Mouse (Mus musculus): ENCODE measurements around the gene Degs2.

Degs2 gene

DNA sequence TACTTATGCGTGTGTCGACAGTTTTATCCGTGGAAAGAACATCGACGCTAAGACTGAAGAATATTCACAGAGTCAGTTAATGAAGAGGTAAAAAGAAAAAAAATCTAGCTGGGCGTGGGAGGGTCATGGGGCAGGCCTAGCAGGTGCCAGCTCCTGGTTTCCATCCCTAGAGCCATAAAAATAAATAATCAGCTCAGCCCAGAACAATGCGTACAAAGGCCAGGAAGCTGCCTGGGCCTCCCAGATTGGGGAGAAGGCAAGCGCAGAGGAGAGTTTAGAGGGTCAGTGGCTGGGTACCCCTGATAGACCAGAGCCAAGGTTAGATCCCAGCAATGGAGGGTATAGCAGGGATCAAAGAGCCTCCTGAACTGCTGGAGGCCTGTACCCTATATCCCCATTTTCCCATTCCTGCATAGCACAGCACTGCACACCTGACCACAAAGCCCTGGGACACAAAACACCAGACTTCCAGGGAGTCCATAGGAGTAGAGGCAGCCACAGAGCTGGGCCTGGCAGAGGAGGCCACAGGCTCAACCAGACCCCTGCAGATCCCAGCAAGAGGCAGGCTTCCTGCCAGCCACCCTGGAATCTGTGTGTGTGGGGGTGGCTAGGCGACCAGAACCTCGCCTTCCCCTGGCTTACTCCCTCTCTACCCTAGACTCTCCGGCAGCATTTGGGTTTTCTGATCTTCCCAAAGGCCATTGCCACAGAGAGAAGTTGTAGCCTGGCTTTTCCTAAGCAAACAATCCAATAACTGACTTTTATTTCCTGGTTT is 3.2 kb downstream of the Degs2 start:
- DNase-seq: no peak

GRCm38 (mm10) chr12:108694223-108694622 is 7.9 kb downstream of the Degs2 start:
- DNase-seq: peak in 1 of 2 experiments; percentile 6

GRCm38 (mm10) chr12:108693592-108693991 is 8.5 kb downstream of the Degs2 start:
- peak in 1 of 2 experiments; percentile 11 for DNase-seq

DNA sequence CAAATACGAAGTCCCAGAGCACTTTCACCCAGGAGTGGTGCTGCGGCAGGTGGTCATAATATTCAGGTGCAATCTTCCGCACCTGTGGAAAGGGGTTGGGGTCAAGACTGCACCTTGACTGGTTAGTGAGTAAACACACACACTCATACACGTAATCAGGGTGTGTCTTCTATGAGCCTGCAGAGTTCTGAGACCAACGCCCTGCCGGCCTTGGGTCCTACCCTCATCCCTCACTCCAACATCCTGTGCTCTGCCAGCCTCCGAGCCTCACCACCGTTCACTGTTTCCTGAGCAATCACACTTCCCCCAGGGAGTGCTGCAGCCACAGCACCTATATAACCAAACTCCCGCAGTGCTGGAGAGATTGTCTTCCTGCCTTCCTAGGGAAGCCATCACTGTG is 11.6 kb downstream of the Degs2 start:
- peak in 1 of 2 experiments; percentile 4 for DNase-seq

DNA sequence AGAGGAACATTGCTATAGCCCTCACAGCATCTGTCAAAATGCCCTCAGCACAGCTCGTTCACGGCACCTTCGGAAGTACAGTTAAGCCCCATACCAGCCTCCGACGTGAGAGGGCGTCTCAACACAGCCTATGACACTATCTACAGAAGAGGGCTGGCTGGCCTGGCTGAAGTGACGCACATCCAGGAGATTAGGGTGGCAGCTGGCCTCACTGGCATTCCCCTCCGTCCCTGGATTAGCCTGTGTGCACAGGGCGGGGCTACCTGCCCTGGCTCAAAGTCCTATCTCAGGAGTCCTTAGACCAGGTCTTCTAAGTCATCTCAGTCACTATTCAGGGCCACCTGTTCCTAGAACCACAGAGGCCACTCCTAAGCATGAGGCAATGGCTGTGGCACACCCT is 12.9 kb downstream of the Degs2 start:
- DNase-seq: no peak

DNA sequence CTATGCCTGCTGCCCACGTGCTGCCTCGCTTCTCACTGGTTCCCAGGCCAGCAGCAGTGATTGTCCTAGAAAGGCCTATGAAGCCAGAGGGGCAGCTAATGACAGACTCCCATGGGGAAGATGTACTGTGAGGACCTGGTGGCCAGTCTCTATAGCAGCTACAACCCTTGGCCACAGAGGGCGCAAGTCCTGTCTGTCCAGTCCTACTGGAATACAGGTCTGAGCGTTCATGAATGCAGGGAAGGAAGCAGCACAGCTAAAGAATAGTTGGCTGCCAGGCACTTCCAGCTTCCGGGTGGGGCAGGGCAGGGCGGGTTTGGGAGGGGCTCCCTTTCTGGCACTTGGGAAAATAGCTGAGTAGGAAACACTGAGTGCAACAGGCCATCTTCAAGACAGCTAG is 15.2 kb downstream of the Degs2 start:
- DNase-seq: no peak

DNA sequence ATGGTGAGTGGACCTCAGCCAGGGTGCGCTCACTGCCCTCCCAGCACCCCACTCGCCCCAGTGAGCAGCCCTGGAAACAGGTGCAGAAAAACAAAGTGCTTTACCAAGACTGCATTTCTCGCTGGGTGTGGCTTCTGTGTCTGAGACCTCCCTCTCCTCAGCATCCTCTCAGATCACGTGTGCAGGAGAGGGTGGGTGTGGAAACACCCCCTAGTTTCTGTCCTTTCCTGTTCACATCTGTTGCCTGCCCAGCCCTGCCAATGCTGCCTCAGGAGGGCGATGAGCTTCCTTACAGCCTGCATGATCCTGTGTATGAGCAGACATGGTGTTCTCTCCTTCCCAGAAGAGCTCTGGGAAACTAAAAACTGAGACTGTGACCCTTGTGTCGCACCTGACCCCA is 15.7 kb downstream of the Degs2 start:
- no peak for DNase-seq

DNA sequence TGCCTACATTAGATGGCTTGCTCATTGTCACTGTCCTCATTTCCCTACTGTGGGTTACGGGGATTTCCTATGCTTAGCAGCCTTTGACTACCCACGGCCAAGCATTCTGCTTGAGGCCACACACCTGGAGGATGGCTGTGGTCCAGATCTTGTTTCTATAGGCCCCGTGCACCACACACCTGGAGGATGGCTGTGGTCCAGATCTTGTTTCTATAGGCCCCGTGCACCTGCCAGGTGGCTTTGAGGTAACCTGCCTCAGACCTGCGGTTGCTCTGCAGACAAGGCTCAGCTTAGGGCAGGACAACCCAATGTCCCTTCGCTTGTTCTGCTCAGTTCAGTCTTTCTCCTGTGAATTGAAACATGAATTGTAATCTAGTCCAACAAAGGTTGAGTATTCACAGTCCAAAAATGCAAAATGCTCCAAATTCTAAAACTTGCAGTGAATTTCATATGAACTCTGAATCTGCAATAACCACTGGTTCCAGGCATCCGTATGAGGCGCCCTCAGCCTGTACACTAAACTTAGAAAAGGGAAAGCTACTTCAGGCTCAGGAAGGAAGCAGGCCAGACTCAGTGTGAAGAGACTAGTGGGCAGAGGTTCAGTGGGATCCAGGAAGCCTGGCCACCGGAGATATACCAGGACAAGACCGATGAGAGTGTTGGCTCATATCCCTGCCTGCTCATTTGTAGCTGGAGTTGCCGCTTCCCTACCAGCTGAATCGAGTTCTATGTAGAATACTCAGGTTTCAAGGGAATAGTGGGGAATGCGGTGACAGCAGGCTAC is 19.7 kb downstream of the Degs2 start:
- no peak for DNase-seq

DNA sequence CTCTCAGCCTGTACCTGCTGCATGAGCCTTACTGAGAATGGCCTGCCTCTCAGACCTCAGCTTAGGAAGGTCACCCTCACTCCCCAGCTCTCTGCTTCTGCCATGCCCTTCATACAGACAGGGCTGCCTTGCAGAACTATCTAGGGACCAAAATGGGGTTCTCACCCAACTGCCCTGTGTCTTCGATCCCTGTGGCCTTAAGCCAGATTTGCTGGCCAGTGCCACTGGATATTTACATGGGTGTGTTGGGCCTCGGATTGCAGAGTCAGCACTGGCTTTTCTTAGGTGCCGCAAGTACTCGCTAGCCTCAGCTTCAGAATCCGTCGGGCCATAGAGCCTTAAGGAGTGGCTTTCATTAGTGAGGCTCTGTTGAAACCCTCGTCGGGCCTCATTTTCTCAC is 21.3 kb downstream of the Degs2 start:
- no peak for DNase-seq

DNA sequence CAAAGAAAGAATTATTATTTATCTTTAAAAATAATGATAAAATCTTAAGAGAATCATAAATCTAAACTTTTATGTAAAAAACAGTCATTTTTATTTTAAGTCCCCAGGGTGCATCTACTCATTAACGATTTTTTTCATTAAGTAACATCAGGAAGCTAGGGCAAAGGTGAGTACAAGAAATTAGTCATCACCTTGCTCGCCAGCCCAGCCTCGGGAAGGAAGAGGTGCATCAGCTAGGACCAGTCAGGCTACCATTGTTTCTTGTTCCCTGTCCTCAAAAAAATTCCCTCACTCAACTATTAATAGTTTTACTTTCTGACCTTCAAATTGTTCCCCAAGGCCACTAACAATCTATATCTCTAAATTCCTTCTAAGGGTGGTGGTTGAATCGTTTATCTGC is 23.7 kb downstream of the Degs2 start:
- DNase-seq: no peak

DNA sequence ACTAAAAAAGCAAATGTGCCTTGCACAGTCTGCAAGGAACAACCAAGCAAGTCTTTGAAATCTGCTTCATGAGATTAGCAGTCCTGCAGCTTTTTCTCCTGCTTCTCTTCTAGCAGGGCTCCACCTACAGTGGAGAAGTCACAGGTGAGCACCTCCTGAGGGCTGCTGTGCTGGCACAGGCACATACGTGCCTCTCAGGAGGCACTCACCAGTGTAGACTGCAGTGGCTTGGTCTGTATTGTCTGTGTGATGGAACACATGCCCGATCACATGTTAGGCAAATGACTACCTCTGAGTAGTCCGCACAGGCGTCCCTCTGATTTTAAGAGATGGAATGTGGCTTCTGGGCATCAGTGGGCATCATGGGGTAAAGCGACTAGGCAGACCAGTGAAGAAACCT is 25.0 kb downstream of the Degs2 start:
- no peak for DNase-seq

DNA sequence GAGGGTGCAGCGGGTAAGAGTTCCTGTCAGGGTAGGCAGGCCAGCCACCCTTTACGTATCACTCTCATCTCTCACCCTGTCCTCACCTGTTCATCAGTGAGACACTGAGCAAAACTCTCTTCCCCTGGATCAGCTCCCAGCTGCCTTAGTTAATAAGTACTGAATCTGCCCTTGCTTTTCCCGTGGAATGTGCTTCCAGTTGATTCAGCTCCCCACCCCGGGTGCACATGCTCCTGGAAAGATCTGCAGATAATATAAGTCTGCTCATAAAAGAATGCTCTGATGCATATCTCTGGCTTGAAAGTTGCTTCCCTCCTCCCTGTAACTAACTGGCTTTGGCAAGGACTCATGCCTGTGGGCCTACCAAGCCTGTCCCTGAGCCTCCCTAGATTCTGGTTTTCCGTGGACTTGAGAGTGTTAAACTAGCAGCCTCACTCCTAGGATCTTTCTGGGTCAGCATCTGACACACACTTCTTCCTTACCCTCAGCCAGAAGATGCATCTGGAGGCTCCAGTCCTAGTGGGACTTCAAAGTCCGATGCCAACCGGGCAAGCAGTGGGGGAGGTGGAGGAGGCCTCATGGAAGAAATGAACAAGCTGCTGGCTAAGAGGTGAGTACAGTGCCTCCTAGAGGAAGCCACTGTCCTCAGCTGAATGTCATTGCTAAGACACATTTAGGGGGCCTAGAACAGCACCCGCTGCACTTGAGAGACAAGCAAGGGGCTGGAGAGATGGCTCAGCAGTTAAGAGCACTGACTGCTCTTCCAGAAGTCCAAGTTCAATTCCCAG is 26.3 kb downstream of the Degs2 start:
- DNase-seq: peak; percentile 61 to 65

DNA sequence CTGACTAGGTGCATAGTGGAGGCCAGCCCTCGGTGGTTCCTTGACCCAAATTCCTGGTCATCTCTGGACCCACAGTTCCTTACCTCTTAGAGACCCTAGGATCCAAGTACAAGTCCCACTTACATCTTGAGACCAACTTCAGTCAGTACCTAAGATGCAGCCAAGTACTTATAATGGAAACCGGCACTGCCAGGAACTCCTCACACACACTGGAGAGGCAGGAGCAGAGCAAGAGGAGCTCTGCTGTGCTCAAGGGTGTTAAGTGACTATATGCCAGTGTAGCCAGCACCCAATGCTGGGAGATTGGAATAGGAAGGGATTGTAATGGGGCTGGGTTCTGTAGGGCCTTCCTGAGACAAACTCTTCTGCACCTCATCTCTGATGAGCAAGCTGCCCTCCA is 27.2 kb downstream of the Degs2 start:
- no peak for DNase-seq

DNA sequence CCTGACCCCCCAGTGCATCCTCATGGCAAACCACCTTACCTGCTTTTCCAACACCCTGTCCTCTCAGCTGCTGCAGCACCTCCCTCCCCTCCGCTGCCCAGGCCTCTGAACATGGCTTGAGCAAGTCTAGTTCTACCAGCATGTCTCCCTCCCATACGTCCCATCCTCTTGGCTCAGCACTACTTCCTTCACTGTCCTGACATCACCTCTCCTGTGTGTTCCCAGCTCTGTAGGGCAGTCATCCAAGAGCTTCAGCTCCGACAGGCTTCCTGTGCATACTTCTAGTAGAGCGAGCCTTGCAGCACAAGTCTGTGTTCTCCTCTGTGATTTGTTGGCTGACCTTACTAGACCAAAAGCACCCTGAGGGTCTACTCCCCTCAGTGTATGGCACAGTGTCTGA is 27.6 kb downstream of the Degs2 start:
- peak; percentile 67 to 75 for DNase-seq

GRCm38 (mm10) chr12:108673546-108673945 is 28.6 kb downstream of the Degs2 start:
- DNase-seq: peak; percentile 41 to 44

- no peak for DNase-seq
Observed at GRCm38 (mm10) chr12:108672908-108673307, 29.2 kb downstream of the Degs2 start.

- no peak for DNase-seq
Observed at GRCm38 (mm10) chr12:108671541-108671940, 30.6 kb downstream of the Degs2 start.

GRCm38 (mm10) chr12:108668606-108669235 is 33.4 kb downstream of the Degs2 start:
- peak; percentile 81 to 82 for DNase-seq

DNA sequence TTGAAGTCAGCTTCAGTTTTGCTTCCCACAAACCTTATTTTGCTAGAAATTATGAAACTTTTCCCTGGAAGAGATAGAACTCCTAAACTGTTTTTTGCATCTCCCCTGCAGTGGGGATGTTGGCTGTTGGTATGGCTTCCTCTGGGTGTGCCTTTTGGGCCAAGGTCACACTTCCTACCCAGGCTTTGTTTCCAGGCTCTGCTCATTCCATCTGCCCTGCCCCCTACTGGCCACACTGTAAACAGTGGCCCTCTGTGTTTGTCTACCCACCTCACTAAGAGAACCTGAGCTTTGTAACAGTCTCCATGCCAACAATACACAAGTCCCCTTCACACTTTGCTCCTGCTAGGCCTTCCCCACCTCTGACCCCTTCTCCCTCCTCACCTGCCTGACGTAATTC is 44.8 kb downstream of the Degs2 start:
- peak; percentile 74 to 78 for DNase-seq

GRCm38 (mm10) chr12:108653358-108654335 is 48.5 kb downstream of the Degs2 start:
- no peak for DNase-seq

DNA sequence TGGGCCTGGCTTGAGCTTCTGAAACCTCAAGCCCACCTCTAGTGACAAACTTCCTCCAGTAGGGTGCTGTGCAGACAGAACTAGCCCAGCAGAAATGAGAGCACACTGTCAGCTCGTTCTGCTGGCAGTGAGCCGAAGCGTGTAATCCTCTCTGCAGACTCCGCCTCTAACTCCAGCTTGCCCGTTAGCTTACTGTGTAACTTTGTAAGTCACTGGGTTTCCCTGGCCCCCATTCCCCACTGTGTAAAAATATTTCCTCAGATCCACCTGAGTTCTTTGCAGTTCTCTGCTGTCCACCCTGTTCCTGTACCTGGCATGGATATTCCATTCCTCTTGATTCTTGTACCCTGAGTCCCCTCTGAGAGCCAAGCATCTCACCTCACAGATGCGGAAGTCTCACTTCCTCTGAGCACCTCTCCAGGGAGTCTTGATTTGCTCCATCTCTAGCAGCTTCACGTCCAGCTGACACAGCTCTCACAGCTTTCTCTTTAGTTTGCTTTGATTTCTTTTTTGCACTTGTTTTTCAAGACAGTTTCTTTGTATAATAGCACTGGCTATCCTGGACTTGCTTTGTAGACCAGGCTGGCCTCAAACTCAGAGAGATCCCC is 51.0 kb downstream of the Degs2 start:
- DNase-seq: peak; percentile 49 to 62

Measured in cerebellum, postnatal 10 days (tissue).